Mouse (Mus musculus) megakaryocyte, embryonic 14.5 days (primary cell): ENCODE measurements around the gene H2afy2. TPM values are rescaled to one million over a fixed set of nuclear protein-coding genes. Genes with fewer than 3 reads are reported as not detected.

Experiments
- H3K27me3 ChIP-seq: replicated peaks from 2 replicates; pipeline ENCODE3; 2012; ENCODE audit warnings: inconsistent platforms
- H3K36me3 ChIP-seq: replicated peaks from 2 replicates; pipeline ENCODE3; 2012; ENCODE audit warnings: low read length, inconsistent platforms, mixed read lengths
- H3K4me1 ChIP-seq: 2 replicates; pipeline ENCODE4 v1.6.1; 2012; ENCODE audit warnings: inconsistent platforms
- H3K4me3 ChIP-seq: replicated peaks from 2 replicates; pipeline ENCODE3; 2012; ENCODE audit warnings: moderate library complexity, mild to moderate bottlenecking, inconsistent platforms
- H3K9me3 ChIP-seq: 2 replicates; pipeline ENCODE4 v1.6.1; 2012; ENCODE audit warnings: inconsistent platforms
- FLI1 ChIP-seq: IDR thresholded peaks from 2 replicates; pipeline ENCODE4 v1.6.1; 2012; ENCODE audit warnings: low read length, inconsistent platforms, mixed read lengths
- GATA1 ChIP-seq: IDR thresholded peaks from 3 replicates; pipeline ENCODE4 v1.6.1; 2012; ENCODE audit warnings: mixed read lengths, low read length, inconsistent platforms, borderline replicate concordance
- polyA plus RNA-seq: library from polyadenylated mRNA; stranded (reverse); fragments of >175 nt; gene quantifications from 2 replicates; pipeline ENCODE4 v1.2.3, GENCODE M21; 2012; ENCODE audit warnings: low replicate concordance; ENCODE audit not compliant: insufficient read depth

The H2afy2 gene
- polyA plus RNA-seq, 1 experiment, result 0.83 TPM

DNA sequence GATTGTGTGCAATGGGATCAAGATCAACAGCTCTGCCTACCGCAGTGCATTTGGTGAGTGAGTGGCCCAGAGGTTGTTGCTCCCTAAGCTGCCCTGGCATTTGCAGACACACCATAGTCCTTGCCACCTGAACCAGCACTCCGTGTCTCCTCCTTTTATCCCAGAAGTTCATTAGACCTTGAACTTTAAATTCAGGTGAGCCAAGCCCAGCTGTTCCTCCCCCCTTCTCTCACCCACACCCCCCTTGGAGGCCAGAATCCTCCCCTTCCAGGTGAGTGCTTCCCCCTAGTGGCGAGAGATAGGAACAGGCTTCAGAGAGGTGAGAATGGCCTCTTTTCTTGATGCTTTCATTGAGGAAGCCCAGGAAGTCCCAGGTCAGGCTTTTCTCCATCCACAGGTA lies 49.6 kb downstream of the H2afy2 start:
- TF ChIP-seq GATA1, result no peak
- TF ChIP-seq FLI1, result no peak
- peaks cover 7% of the 10 kb centered on the region for H3K36me3 ChIP-seq
- no peak overlapping the region for H3K4me3 ChIP-seq

GRCm38 (mm10) chr10:61730171-61730570 lies 53.8 kb downstream of the H2afy2 start:
- peaks cover 20% of the 10 kb centered on the region for H3K36me3 ChIP-seq
- peaks cover 8% of the 10 kb centered on the region for H3K9me3 ChIP-seq
- TF ChIP-seq FLI1, result no peak
- no peak for TF ChIP-seq GATA1
- no peak overlapping the region for H3K4me3 ChIP-seq
- H3K4me1 ChIP-seq, result peaks cover 4% of the 10 kb centered on the region; the same call in 1 of the 2 replicates
- H3K27me3 ChIP-seq, result peaks cover 7% of the 10 kb centered on the region

More for the DNA sequence above, 49.6 kb downstream of the H2afy2 start:
- Histone ChIP-seq H3K9me3 (peaks cover 8% of the 10 kb centered on the region), H3K4me1 (peaks cover 4% of the 10 kb centered on the region; the same call in 1 of the 2 replicates), H3K27me3 (peaks cover 16% of the 10 kb centered on the region)

- no peak overlapping the region for H3K4me3 ChIP-seq
- peaks cover 7% of the 10 kb centered on the region for H3K27me3 ChIP-seq
- peaks cover 4% of the 10 kb centered on the region; the same call in 1 of the 2 replicates for H3K4me1 ChIP-seq
- H3K36me3 ChIP-seq, result peaks cover 20% of the 10 kb centered on the region
- no peak for TF ChIP-seq FLI1
- no peak for TF ChIP-seq GATA1
- H3K9me3 ChIP-seq, result peaks cover 8% of the 10 kb centered on the region
Measured at GRCm38 (mm10) chr10:61729181-61729580, 54.8 kb downstream of the H2afy2 start.

DNA sequence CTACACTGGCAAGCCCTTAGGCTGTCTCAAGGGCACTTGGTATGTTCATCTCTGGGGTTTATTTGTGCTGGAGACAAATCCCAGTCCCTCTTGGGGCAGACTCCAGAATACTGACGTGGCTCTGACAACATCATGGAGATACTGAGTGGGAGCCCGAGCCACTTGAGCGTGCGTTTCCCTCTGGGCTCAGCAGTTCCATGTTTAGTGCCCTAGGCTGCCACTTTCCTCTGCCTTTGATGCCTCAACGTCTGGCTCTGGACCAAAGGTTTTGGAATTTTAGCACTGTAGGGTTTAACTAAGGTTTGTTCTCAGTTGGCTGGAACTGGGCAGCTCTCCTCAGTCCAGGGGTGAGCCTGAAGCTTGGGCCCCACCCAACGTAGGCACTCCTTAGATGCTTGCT lies 60.7 kb downstream of the H2afy2 start:
- no peaks in the 10 kb centered on the region for H3K9me3 ChIP-seq
- H3K27me3 ChIP-seq, result peaks cover 25% of the 10 kb centered on the region
- H3K36me3 ChIP-seq, result peaks cover 3% of the 10 kb centered on the region
- H3K4me1 ChIP-seq, result peaks cover 12% of the 10 kb centered on the region
- H3K4me3 ChIP-seq, result no peak overlapping the region
- TF ChIP-seq FLI1 (no peak), GATA1 (no peak)

DNA sequence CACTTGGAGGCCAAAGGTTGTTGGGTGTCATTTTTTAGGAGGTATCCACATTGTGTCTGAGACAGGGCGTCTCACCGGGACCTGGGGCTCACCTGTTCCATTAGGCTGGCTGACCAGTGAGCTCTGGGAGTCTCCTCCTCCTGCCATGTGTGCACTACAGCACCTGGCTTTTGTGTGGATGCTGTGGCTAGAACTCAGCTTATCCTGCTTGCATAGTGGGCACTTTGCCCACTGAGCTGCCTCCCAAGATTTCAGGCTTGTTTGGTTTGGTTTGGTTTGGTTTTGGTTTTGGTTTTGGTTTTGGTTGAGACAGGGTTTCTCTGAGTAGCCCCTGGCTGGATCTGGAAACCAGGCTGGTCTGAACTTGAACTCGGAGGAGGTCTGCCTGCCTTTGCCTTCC lies 61.7 kb downstream of the H2afy2 start:
- Histone ChIP-seq H3K4me1 (peaks cover 12% of the 10 kb centered on the region), H3K36me3 (no peaks in the 10 kb centered on the region), H3K9me3 (no peaks in the 10 kb centered on the region), H3K27me3 (peaks cover 25% of the 10 kb centered on the region), H3K4me3 (no peak overlapping the region)
- no peak for TF ChIP-seq FLI1
- no peak for TF ChIP-seq GATA1

DNA sequence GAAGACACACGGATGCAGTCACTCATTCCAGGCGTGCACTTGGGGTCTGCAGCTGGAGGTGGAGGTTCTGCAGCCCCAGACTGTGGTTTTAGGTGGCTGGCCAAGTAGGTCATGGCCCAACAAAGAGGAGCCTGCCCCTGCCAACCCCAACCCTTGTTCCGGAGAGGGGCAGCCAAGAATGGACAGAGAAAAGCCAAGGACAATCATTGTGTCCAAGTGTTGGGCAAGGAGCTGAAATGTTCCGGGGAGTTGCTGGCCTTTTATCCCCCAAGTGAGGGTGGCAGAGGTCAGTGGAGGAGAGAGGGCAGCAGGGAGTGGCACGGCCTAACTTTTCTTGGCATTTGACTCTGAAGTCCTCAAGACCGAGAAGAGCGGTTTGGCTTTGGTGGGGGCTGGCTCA lies 63.6 kb downstream of the H2afy2 start:
- H3K9me3 ChIP-seq, result no peaks in the 10 kb centered on the region
- peaks cover 20% of the 10 kb centered on the region for H3K27me3 ChIP-seq
- H3K4me3 ChIP-seq, result no peak overlapping the region
- TF ChIP-seq GATA1 (no peak), FLI1 (no peak)
- no peaks in the 10 kb centered on the region for H3K36me3 ChIP-seq
- peaks cover 23% of the 10 kb centered on the region for H3K4me1 ChIP-seq

GRCm38 (mm10) chr10:61717406-61718296 lies 66.3 kb downstream of the H2afy2 start:
- TF ChIP-seq GATA1, result no peak
- no peak for TF ChIP-seq FLI1
- H3K36me3 ChIP-seq, result no peaks in the 10 kb centered on the region
- H3K4me1 ChIP-seq, result peaks cover 25% of the 10 kb centered on the region
- H3K27me3 ChIP-seq, result peaks cover 14% of the 10 kb centered on the region
- H3K9me3 ChIP-seq, result no peaks in the 10 kb centered on the region
- no peak overlapping the region for H3K4me3 ChIP-seq

DNA sequence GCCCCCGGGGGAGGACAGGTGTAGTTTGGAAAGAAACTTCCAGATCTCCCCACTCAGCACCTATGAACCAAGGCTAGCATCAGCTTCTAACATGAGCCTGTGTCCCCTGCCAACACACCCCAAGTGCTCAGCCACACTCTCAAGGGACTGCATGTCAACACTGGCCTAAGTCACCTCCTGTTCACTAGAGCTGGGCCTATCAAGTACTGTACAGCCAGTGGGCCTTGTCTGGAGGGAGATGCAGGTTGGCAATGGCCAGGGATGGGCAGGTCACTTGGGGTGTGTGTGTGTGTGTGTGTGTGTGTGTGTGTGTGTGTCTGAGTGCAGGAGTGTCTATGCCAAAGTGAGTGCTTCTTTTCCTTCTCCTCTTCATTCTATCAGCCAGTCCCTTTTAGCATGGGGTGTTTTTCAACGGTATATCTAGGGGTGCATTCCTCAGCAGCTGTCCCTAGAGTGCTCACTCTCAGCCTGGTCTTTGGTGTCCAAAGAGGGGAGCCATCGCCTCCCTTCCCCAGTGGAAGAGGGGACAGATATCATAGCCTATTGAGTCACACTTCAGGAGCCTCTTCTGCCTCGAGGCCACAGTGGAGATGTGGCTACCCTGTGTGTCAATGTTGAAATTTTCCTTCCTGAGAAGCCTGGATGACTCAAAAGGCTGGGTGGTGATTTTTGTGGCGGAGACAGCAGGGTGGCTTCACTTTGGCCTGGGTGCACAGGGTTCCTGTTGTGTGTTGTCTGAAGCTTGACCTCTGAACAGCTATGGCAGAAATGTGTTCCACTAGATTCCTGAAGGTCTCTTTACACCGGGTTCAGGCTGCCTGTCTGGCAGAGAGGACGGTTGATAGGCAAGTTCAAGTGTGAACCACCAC lies 67.7 kb downstream of the H2afy2 start:
- H3K4me3 ChIP-seq, result peak overlapping the region; percentile 83

GRCm38 (mm10) chr10:61715462-61715837 lies 68.5 kb downstream of the H2afy2 start:
- Histone ChIP-seq H3K27me3 (peaks cover 14% of the 10 kb centered on the region), H3K4me1 (peaks cover 25% of the 10 kb centered on the region), H3K4me3 (peak overlapping the region; percentile 94), H3K9me3 (peaks cover 12% of the 10 kb centered on the region), H3K36me3 (no peaks in the 10 kb centered on the region)
- TF ChIP-seq GATA1 (no peak), FLI1 (no peak)

More for the DNA sequence above, 67.7 kb downstream of the H2afy2 start:
- Histone ChIP-seq H3K27me3 (peaks cover 13% of the 10 kb centered on the region), H3K9me3 (peaks cover 6% of the 10 kb centered on the region), H3K36me3 (no peaks in the 10 kb centered on the region), H3K4me1 (peaks cover 25% of the 10 kb centered on the region)
- TF ChIP-seq GATA1, result no peak
- no peak for TF ChIP-seq FLI1

GRCm38 (mm10) chr10:61714771-61715461 lies 69.0 kb downstream of the H2afy2 start, which contains the start of gene Aifm2:
Gene Aifm2 (plus strand): TSS chr10:61715263.
- Histone ChIP-seq H3K36me3 (no peaks in the 10 kb centered on the region), H3K27me3 (peaks cover 14% of the 10 kb centered on the region), H3K9me3 (peaks cover 12% of the 10 kb centered on the region), H3K4me3 (peak within 1 kb of the TSS; percentile 94), H3K4me1 (peaks cover 25% of the 10 kb centered on the region)
- TF ChIP-seq GATA1 (no peak), FLI1 (no peak)
